Mouse (Mus musculus): ENCODE measurements around the gene Serpinb6a.

DNA sequence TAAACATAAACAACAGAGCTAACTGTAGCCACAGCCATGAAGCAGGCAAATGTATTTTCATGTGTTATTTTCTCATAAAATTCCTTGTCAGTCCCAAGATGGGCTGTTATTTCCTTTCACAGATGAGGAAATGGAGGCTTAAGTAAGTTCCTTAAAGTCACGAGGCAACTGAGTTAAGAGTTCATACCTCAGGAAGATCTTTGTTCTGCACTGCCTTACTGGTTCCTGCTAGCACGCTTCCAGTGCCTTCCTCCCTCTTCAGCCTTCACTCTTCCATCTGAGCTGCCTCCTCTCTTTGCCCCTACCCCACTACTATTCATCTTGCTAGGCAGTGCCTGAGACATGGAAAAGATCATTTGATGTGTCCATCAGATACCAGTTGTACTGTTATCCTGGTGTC is 4.6 kb upstream of the Serpinb6a start:
- TF ChIP-seq POLR2A (IDR thresholded peaks at IDR 0.05; ENCODE audit: low read depth, low read length) (no peak), CTCF (IDR thresholded peaks at IDR 0.05; ENCODE audit: borderline replicate concordance, insufficient read depth, low read length) (no peak)

Data from embryonic fibroblast, embryonic 13.5 days (primary cell).